Mouse (Mus musculus) stomach, postnatal 0 days (tissue): Measurements from ENCODE around the gene Gm884.

Experiments
- CTCF ChIP-seq: IDR thresholded peaks from 2 replicates; pipeline ENCODE4 v1.5.1; 2016; ENCODE audit warnings: antibody characterized with exemption, low read depth, mild to moderate bottlenecking, moderate library complexity
- EP300 ChIP-seq: optimal IDR thresholded peaks from 2 replicates; pipeline ENCODE3; 2016; ENCODE audit warnings: antibody characterized with exemption

DNA sequence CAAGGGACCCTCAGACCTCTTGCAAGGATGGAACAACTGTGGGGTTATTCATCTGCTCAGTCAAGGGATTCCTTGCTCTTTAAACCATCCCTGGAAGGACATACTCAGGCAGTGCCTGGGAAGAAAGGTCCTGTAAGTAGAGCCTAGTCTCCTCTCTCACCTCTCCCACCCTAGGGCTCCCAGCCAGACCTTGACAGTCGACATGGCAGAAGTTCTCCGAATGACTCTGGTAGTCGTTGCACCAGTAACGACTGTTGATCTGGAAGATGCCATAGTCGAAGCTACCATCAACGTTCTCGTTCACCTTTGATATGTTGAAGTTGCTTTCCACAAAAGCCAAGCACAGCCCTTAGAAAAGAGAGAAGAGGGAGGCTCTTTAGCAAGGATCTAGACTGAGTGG lies 13.9 kb upstream of the Gm884 start:
- TF ChIP-seq CTCF (no peak), EP300 (no peak)
